Mouse (Mus musculus) kidney, adult 18-20 months (tissue): ENCODE data around the gene Prdm9.
A peak's percentile ranks its signal among the peaks of the same experiment; 100 is the strongest.
"Not testable (repeated sequence)": the region's sequence is repeated elsewhere in the genome, so short reads cannot be mapped to it uniquely, and the experiment has no call there.

ENCODE experiments used
- DNase-seq: peaks from one replicate; pipeline ENCODE4 v3.0.0; 2021

Gene Prdm9

DNA sequence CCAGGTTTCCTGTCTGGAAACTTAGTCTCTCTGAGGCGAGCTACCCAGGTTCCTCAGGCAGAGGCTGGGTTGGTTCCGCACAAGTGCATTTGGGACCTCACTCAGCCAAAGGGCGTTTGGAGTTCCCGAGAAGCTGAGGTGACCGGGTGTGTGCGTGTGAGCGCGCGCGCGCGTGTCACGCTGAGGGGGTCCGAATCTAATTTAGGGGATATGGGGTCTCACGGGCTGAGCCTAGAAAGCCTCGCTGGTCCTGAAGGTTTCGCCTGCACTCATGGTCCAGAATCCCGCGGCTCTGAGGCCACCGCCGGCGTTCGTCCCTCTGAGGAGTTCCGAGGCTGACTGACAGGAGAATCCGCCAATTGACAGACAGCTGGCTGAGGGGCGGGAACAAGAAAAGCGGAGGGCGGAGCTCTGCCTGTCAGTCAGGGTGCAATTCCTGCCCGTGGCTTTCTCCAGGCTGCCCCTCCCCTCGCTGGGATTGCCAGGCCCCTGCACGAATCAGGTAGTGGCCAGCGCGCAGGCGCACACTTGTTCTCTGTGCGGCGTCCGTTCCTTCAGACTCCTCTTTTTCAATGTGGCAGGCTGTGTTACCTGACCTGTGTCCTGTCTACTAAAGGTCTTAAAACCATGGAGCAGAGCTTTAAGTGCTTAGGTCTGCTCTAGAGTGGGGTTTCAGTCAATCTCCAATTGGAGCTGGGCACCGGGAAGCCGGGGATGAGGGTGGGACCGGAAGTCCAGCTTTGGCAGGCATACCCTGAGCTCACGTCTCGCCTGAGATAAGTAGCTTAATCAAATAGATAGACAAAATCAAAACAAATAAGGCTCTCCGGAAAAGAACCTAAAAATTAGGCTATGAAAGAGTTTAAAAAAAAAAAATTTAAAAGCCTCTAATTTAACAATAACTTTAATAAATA is at the start of gene Prdm9:
Gene Prdm9 (minus strand): TSS at position 341 of the 914 bp plus-strand sequence.
- DNase-seq = peak; percentile 100

DNA sequence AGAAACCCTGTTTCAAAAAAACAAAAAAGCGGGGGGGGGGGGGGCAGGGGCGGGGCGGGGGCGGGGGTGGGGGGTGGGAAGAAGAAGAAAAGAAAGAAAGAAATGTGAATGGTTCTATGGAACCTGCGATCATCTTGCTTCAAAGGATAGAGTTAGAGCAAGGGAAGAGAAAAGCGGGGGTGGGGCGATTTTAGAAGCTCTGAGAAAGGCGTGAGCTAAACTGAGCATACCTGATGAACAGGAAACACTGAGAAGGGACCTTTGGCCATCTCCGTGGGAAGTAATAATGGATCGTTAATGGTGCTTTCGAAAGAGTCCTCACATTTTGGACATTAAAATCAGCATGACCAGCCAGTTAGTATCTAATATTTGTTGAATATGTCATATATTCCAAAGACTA is 35.3 kb upstream of the Prdm9 start:
- no peak for DNase-seq

DNA sequence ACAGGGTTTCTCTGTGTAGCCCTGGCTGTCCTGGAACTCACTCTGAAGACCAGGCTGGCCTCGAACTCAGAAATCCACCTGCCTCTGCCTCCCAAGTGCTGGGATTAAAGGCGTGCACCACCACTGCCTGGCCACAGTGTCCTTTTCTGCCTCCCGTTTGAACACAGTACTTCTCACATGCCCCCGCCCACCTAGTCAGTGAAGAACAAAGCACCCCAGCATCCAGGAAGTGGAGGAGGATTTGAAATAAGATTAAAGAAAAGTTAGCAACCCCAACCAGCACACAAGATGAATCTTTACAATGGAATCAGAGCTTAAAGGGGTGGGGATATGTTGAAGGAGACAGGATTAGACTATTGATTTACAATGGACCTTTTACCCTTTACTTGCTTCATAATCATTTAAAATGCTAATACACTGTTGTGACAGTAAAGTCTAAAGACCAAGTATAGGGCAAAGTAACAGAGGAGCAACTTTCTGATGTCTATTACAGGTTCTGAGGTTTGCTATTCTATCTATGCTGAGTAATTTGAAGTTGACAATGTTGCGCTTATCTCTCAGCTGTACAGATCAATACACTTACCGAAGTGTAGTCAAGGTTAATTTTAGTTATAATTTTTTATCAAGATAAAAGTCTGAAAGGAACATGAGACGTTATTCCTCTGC is 27.2 kb upstream of the Prdm9 start:
- DNase-seq = no peak

DNA sequence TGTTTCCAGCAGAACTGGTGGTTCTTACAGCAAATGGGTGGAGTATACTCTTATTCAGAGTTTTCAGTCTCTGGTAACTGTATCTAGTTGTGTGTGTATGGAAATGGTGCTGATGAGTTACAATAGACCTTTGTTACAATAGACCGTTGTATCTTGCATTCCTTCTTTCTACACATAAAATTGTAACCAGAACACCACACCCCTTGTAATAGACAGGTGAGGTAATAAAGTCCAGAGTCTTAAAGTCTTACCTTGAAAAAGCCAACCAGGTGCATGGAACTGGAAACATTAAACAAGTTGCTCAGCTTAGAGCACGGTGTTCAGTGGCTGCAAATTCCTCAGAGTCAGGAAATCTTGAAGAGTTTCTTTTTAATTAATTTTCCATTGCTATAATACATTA is 24.0 kb upstream of the Prdm9 start:
- no peak for DNase-seq

DNA sequence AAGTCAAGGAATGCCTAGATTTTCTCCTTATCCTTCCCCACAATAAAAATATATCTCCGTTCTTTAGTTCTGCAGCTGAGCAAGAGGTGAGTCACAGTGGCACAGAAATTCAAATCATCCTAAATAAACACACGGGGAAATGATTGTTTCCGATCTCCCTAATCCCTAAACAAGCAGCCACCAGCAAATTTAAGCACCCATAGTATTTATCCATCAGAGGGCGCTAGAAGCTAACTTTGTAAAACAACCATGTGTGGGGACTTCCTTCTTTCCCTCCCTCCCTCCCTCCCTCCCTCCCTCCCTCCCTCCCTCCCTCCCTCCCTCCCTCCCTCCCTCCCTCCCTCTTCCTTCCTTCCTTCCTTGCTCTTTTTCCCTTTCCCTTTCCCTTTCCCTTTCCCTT is 21.5 kb upstream of the Prdm9 start:
- DNase-seq = no peak

DNA sequence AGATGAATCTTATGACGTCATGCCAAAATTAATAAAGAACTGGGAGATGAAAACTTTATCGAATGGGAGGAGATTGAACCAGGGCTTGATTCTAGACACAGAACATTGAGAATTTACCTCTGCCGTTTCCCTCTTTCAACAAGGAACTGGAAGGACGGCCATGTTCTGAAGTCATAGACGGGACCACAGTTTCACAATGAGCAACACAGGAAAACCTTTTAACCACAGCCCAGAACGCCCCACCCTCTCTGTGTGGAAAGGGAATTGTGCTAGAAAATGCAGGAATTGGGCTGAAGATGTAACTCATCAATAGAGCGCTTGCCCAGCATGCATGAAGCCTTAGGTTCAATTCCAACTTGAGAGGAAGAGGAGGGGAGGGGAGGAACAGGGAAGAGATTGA is 18.9 kb upstream of the Prdm9 start:
- DNase-seq = no peak

DNA sequence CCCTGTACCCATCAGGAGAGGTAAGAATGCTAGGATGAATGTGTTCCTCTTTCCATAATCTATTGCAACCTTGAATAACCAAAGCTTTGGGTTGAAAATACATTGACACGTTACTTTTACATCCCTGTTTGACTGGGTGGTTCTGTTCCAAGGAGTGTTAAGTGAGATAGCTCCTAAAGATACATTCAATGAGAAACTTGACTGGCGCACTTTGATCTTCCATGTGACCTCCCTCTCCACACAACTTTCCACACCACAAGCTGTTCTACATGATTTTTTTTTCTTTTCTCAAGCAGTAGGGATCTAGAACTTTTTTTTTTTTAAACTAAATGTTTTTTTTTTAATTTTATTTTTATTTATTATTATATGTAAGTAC is 15.9 kb upstream of the Prdm9 start:
- no peak for DNase-seq

DNA sequence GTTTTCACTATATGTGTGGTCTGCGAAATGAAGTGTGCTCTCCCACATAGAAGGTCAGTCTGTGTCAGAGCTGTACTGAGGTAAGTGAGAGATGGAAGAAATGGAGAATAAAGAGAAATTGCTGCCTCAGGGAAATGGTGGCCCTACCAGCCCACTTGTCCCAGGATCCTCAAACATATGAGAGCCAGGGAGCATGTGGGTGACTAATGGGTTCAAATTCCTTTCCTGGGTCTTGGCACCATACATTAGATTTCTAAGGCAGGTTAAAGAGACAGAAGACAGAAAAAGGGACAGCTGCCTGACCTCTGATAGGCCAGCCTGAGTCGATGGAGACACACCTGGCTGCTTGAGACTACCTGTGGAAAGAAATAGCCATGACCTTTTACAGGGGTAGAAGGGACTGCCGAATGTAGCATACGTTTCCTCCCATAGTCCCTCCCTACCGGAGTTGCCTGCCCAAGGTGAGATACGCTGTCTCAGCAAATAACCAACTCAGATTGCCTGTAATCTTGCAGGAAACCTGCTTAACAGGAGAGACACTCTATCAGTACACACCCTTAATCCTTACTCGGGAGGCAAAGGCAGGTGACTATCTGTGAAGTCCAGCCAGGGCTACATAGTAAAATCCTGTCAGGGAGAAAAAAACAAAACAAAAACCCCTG is 15.4 kb upstream of the Prdm9 start:
- no peak for DNase-seq

DNA sequence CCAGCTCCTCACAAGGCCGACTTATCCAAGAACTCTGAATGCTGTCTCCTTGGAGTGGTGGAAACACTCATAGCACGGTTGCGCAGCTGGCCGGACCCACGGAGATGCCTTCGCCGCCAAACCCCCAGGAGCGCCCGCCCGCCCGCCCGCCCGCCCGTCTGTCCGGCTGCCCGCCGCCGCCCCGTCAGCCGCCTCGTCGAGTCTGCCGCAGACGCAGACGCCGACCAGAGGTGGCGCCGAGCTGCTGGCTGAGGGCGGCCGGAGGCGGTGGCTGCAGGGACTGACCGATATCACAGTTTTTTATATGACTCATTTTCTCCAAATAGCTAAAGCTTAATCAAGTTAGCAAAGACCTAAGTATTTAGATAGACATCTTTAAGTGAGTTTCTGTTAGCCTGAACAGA is 13.1 kb upstream of the Prdm9 start:
- peak; percentile 50 for DNase-seq

DNA sequence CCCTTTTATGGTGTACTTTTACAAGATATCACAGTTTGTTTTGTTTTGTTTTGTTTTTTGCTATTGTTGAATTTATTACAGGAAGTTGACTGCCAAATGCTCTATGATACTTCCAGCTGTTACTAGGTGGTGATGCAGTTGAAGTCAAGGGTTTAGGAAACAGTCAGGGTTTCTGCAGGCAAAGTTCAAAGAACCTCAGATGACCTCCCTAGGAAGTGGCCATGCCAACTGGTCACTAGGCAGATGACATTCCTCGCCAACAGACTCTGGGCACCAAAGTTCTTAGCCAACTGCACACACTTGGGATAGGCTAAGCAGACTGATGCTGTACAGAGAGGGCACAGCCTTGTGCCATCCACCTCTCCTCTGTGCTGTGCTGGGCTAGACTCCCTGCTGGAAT is 10.9 kb upstream of the Prdm9 start:
- no peak for DNase-seq

DNA sequence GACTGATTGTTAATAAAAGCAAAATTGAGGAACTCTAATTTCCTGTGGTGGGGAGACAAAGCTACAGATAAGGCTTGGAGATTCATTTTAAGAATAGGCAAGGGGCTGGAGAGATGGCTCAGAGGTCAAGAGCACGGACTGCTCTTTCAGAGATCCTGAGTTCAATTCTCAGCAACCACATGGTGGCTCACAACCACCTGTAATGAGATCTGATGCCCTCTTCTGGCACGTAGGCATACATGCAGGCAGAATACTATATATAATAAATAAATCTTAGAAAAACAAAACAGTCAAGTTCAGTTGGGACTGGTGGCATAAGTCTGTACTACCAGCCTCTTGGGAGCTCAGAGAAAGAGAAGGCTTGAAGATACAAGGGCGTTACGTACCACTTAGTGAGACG is 2.8 kb upstream of the Prdm9 start:
- no peak for DNase-seq

DNA sequence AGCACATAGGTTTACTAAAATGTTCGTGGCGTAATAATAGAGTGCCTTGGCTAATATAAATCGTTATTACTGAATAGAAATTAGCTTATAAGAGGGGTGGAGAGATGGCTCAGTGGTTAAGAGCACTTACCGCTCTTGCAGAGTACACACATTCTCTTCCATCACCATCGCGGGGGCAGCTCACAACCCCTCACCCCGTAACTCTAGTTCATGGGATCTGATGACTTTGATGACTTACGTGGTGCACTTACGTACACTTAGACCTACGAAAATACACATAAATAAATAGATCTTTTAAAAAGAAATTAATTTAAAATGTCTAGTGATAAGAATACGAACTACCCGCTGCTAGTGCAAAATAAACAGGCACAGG is 760 bp upstream of the Prdm9 start:
- no peak for DNase-seq

DNA sequence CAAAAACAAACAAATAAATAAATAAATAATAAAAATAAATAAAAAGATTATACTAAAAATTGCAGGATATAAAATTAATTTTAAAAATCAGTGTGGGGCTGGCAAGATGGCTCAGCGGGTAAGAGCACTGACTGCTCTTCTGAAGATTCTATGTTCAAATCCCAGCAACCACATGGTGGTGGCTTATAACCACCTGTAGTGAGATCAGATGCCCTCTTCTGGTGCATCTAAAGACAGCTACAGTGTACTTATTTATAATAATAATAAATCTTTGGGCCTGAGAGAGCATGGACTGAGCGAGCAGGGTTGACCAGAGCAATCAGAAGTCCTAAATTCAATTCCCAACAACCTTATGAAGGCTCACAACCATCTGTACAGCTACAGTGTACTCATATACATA is 4.2 kb downstream of the Prdm9 start:
- DNase-seq = no peak

DNA sequence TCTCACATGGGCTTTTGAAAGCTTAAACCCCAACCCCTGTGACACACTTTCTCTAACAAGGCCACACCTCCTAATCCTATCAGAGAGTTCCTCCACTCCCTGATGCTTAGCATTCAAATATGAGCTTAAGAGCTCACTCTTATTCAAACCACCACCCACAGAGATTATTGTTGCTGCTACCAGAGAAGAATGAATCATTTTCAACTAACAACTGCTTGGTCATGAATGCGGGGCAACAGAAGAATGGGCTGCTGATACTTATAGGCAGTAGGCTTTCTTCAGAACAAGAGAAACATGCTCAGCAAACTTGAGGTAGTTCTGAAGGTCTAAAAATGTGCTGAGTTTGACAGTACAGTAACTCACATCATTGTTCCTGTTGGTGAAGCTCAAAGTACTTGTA is 14.4 kb downstream of the Prdm9 start:
- DNase-seq = no peak

DNA sequence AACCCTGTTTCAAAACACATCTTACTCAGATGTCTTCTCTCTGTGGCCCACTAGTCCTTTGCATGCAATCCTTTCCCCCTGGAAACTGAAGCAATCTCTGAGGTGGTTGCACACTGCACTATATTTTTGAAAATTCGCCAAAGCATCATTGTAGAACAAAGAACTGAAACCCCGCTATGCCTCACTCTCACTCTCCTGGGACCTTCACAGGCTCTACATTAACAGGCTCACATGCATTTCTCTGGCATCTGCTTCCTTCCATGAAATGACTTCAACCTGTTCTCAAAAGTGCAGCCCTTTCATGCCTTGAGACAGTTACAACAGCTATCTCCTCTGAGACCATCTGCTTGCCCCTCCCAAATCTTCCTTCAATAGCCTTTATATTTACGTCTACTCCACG is 17.7 kb downstream of the Prdm9 start:
- DNase-seq = no peak

DNA sequence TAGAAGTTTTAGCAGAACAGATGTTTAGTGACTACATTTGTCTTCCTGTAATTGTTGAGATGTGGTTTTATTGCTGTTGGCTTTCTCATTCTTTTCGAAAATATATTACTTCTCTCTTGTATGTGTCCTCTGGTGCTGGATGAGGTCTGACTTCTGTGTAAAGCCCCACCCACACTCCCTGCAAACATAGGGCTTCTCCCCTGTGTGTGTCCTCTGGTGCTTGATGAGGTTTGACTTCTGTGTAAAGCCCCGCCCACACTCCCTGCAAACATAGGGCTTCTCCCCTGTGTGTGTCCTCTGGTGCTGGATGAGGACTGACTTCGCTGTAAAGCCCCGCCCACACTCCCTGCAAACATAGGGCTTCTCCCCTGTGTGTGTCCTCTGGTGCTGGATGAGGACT is 20.3 kb downstream of the Prdm9 start:
- DNase-seq = not testable (repeated sequence)

DNA sequence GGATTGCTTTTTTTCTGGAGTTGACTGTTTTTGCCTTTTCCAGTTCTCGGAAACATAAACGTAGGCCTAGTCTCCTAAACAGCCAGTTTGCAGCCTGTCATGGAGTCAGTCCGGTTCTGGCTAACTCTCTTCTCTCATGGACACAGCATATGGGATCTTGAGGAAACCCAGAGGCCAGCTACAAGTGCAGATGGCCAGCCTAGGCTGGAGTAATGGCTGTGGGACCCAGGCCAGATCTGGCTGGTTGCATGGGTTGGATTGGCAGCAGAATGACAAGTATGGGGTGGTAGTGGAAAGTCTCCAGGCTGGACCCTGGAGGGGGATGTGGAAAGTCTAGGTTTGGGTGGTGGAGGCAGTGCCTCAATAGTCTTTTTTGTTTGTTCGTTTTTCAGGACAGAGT is 23.8 kb downstream of the Prdm9 start:
- DNase-seq = no peak

DNA sequence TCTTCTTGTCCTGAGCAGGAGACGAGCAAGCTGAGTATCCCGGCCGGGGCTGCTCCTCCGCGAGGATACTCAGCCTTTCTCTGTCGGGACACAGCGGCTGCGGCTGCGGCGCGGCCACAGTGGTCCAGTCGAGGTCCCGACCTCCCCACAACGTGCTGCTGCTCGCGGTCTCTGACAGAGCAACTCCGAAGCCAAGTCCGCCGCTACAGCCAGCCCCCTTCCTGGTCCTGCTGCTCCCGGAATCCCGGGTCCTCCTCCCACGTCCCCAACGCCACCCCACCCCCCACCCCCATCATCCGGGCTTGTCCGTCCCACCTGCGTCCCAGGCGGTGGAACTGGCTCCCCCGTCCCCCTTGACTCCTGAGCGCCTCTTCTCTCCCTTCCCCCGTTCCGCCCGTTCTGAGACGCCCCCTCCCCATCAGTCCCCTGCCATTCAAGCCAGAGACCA is 27.7 kb downstream of the Prdm9 start:
- no peak for DNase-seq

DNA sequence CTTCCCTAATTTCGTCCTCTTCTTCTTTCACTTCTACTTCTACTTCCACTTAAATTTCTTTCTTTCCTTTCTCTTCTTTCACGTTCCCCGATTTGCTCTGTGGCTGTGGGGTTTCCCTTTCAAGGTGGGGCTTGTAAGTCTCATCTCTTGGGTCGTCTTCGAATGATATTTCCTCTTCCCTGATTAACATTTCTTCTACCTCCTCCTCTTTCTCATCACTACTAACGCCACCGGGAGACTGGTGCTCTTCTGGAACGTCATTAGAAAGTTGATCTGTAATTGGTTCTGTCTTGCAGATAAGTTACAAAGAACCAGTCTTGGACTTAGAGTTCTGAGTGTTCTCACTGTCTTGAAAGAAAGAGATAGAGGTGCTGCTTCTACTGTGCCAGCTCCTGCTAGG is 28.2 kb downstream of the Prdm9 start:
- DNase-seq = no peak

DNA sequence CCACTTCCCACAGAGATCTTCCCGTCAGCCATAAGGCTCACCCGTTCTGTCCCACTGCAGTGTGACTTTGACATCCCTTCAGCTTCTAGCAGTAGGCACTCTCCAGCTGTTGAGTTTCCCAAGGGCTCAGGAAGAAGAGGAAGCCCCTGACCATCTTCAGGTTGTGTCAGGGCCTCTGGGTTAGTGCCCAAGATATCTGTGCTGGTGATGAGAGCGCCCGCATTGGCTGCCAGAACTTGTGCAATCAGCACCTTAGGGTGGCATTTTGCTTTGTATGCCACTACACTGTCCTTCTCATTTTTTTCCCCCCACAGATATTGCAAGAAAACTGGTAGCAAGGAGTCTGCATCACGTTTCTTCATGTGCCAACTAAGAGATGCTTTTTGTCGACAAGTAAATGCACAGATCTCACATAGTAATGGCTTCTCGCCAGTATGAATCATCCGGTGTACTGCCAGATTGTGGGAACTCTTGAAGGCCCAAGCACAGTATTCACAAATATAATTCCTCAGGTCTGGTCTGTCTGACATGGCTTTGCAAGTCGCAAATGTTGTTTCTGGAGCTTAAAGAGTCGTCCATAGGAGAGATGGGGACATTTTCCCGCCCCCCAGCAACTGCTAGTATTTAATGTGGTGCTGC is 28.9 kb downstream of the Prdm9 start:
- DNase-seq = no peak

DNA sequence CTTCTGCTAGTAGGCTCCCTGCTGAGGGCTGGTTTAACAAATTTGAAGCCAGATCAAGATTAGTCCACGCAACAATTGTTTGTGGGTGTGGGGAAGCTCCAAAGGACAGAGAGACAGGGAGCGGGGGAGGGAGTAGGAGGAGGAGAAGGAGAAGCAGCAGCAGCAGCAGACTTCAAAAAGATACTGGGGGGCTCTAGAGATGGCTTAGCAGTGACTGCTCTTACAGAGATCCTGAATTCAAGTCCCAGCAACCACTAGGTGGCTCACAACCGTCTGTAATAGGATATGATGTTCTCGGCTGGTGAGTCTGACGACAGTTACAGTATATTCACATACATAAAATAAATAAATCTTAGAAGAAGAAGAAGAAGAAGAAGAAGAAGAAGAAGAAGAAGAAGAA is 34.0 kb downstream of the Prdm9 start:
- DNase-seq = peak; percentile 46

DNA sequence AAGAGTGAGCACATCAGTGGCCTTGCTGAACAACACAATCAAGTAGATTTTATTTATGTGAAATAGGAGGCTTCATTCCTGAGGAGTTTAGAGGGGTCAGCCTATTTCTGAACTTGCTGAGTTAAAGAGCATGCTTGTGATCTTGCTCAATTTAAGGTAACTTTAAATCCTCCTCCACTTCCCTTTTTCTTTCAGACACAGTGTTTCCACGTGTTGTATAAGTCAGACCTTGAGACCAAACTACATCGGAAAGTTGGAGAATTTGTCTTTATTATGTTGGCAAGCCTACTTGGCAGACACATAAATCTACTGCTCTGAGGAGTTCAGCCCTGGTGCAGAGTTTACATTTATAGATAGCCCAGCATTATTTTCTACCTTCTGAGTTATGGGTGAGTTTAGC is 35.3 kb downstream of the Prdm9 start:
- DNase-seq = no peak

DNA sequence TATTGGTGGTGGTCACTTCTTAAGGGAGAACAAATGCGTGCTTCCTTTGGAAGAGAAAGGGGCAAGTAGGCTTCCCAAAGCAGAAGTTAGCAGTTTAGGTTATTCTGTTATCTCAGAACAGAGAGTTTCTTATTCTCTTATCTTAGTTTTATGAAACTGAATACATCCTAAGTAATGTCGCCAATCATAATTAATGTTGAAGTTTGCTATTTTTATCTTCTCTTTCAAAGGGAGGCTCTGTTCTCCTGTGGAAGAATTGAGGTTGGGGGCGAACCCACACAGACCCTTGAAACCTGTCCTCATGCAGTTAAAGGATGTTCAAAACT is 36.4 kb downstream of the Prdm9 start:
- no peak for DNase-seq
